Mouse (Mus musculus): ENCODE measurements around the gene Saxo1.

Gene Saxo1

GRCm38 (mm10) chr4:86416401-86417025, 141.6 kb downstream of the Saxo1 start:
- no peak for DNase-seq

DNA sequence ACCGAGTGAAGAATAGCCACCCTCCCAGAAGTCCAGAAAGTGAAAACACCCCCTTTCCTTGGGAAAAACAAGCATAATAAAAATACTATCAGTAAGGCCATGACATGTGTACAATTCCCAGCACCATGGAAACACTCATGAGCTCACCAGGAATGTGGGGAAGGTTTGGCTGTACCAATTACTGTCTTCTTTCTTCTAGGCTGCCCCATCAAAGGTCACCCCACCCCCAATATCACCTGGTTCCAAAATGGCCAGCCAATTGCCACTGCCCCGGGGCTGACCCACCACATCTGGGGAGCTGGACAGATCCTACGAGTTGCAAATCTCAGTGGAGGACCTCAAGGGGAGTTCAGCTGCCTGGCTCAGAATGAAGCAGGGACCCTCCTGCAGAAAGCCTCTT, 144.7 kb downstream of the Saxo1 start:
- DNase-seq, result no peak

DNA sequence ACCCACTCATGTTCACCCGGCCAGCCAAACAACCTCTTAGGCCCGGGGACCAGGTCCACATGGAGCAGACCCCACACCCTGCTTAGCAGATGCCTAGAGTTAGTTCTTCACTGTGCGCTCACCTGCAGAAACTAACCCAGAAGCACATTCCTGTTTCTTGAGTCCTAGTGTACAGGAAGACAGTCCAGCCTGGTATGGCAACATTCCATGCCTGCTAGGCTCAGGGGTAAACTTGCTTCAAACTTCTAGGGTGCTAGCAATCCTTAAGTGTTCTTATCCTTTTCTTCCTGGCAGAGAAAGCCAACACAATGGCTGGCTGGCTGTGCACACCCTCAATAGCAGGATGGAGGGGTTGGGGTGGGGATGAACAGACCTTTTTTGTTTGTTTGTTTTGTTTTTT, 147.2 kb downstream of the Saxo1 start:
- no peak for DNase-seq

- DNase-seq, result no peak
Observed at GRCm38 (mm10) chr4:86408421-86408820, 149.7 kb downstream of the Saxo1 start.

- no peak for DNase-seq
Observed at GRCm38 (mm10) chr4:86407200-86407527, 151.0 kb downstream of the Saxo1 start.

DNA sequence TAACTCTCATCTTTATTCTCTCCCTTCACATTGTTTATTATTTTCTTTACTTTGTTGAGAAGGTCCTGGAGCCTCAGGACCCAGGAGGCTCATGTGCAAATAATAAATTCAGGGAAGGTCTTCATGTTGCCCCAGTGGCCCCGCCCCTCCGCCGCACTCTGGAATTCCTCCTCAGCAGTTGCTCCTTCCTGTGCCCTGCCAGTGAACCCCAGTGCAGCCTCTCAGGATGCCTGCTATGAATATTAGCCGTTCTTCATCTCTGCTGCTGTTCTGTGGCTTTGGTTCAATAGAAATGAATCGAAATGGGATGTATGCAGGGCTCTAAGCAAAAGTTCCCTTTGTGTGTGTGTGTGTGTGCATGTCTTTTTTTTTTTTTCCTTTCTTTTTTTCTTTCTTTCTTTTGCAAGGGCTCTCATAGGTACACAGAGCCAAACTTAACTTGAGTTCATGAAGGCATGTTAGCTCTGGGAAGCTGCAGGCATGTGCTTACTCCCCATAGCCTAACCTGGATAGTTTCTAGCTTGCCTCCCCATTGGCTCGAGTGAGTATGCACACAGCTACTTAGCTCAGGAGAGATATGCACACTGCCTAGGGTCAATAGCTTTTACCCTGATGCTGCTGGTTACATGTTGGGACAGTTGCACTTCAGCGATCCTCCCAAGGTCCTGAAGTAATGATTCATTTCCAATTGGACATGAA, 151.5 kb downstream of the Saxo1 start:
- DNase-seq, result no peak

GRCm38 (mm10) chr4:86401116-86401515, 157.0 kb downstream of the Saxo1 start:
- DNase-seq, result no peak

GRCm38 (mm10) chr4:86397470-86397869, 160.7 kb downstream of the Saxo1 start:
- DNase-seq, result no peak

GRCm38 (mm10) chr4:86396672-86397288, 161.3 kb downstream of the Saxo1 start:
- no peak for DNase-seq

DNA sequence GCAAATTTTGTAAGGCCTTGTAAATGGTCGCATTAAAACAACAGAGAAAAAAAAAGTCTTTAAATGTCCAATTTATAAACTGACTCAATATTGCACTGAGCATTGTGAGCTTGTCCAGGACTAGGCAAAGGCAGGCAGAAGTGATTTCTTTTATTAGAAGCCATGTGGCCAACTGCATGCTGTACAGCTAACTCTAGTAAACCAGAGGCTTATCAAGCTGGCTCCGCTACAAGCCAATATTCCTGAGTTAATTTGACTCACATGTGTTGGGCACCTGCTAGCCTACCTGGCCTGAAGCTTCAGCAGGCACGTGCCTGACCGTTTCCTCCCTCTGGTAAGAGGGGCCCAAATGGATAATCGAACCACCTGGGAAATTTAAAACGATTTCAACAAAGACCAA, 162.5 kb downstream of the Saxo1 start:
- DNase-seq, result no peak

Data from B cell, adult 2 months (primary cell).